Mouse (Mus musculus) spleen, adult 2 months (tissue): ENCODE measurements around the gene Grap2. TPM values are rescaled to one million over a fixed set of nuclear protein-coding genes. Genes with fewer than 3 reads are reported as not detected.

Source experiments
- DNase-seq, 2 experiments: peaks; one replicate each; pipeline versions ENCODE4 v3.0.0 to v3.0.0-alpha.2; 2012 to 2021; ENCODE audit warnings: low spot score in 2 of 2, low read depth in 1 of 2
- H3K27ac ChIP-seq: fragments of 200-500 bp; 2 replicates; pipeline ENCODE4 v1.5.1; 2012; ENCODE audit warnings: low read length, inconsistent platforms; ENCODE audit not compliant: insufficient read depth
- H3K27me3 ChIP-seq: fragments of 200-500 bp; 2 replicates; pipeline ENCODE4 v1.6.1; 2012; ENCODE audit warnings: mild to moderate bottlenecking, moderate library complexity, low read length, inconsistent platforms; ENCODE audit not compliant: control insufficient read depth, insufficient read depth
- H3K36me3 ChIP-seq: fragments of 200-500 bp; 2 replicates; pipeline ENCODE4 v1.6.1; 2012; ENCODE audit warnings: mild to moderate bottlenecking, low read length, inconsistent platforms; ENCODE audit not compliant: control insufficient read depth, insufficient read depth
- H3K4me1 ChIP-seq: fragments of 200-500 bp; 2 replicates; pipeline ENCODE4 v1.6.1; 2011; ENCODE audit warnings: inconsistent platforms; ENCODE audit not compliant: control insufficient read depth, insufficient read depth, insufficient read length
- H3K4me3 ChIP-seq: fragments of 200-500 bp; 2 replicates; pipeline ENCODE4 v1.5.1; 2011; ENCODE audit warnings: mild to moderate bottlenecking, inconsistent platforms; ENCODE audit not compliant: insufficient read depth, insufficient read length; ENCODE audit errors: extremely low read depth
- CTCF ChIP-seq: fragments of 200-500 bp; IDR thresholded peaks from 2 replicates; pipeline ENCODE4 v1.5.1; 2011; ENCODE audit warnings: mild to moderate bottlenecking, inconsistent platforms; ENCODE audit not compliant: insufficient read depth, insufficient read length, insufficient replicate concordance; ENCODE audit errors: extremely low read depth
- POLR2A ChIP-seq: fragments of 200-500 bp; IDR thresholded peaks from 2 replicates; pipeline ENCODE4 v1.6.1; 2011; ENCODE audit warnings: low read depth, low read length, inconsistent platforms
- WGBS: fragments of 180-500 bp; shearing (Covaris S2); methylation state at CpG from one replicate; pipeline ENCODE4 v1.1.7; 2018; 5-methylcytosine and 5-hydroxymethylcytosine counted together
- polyA plus RNA-seq: library from polyadenylated mRNA; depleted of rRNA; stranded (reverse); fragments of >200 nt; gene quantifications from 2 replicates; pipeline ENCODE4 v1.2.3, GENCODE M21; 2012

Gene Grap2
- polyA plus RNA-seq, 1 experiment: 54.4 TPM

DNA sequence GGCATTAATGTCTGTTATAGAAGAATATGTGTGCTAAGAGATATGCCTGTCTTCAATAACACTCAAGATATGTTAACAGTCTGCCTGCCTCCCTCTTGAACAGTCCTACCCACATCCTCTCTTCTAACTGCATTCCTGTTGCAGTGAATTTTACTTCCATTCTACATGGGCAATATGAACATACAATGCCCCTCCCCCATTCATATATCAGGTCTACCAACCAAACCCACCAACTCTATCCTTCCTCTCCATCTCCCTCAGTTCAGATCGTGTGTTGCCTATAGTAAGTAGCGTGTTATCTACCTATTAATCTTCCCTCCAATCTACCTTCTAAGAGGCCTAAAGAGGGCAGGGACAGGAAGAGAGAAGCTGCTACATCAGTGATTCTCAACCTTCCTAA lies 34.3 kb upstream of the Grap2 start:
- H3K36me3 ChIP-seq: no peaks in the 10 kb centered on the region
- no peak for DNase-seq
- H3K4me3 ChIP-seq: no peak overlapping the region
- H3K4me1 ChIP-seq: peaks cover 16% of the 10 kb centered on the region; the same call in 1 of the 2 replicates
- TF ChIP-seq POLR2A (no peak), CTCF (no peak)
- WGBS: 48% methylated on average over 2 of the region's 2 CpGs
- peak overlapping the region; percentile 69 for H3K27ac ChIP-seq
- H3K27me3 ChIP-seq: no peaks in the 10 kb centered on the region

DNA sequence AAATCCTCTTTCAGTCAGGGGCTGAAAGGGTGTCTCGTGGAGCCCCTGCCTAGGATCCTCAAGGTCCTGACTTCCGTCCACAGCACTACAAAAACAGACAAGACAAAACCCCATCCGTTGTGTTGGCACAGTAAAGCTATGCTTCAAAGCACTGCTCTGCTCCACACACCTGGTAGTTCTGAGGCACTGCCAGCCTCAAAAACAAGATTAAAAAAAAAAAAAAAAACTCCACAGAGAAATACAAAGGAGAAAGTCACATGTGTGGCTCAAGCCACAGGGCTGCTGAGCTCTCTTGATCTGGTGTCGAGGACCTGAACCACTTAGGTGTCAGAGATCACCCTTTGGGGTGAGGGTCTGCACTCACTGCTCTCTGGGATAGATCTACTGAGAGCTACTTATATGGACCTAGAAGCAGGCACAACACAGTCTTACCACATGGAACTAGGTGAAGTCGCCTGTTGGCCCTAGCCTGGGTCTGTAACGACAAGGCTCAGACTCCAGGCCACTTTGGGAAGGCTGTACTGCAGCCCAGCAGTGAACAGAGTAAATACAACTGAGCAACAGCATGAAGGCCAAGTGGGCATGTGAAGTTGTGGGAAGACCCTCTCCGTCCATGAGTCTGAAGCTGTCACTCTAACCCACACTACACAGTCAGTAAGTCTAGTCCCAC lies 33.6 kb upstream of the Grap2 start:
- Histone ChIP-seq H3K27ac (peak overlapping the region; percentile 80), H3K27me3 (no peaks in the 10 kb centered on the region)
- WGBS: 42% methylated on average over 7 of the region's 7 CpGs

DNA sequence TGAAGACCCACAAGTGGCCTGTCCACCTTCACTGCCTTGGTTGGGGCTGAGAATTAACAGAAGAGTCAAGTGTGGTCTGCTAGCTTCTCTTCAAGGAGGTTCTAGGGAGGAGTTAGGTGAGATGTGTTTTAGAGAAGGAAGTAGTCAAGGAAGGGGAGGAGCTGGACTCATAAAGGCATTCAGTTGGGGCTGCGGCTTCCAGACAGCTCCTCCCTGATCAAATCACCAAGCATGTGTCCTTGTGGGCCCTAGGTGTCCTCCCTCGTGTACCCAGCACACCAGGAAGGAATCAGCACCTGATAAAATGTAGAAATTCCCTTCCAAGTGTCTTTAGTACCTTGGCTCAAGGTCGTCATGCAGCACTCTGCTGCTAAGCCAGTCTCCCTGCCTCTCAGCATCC lies 28.3 kb upstream of the Grap2 start:
- peaks cover 13% of the 10 kb centered on the region; the same call in 1 of the 2 replicates for H3K4me1 ChIP-seq
- peak in 1 of 2 experiments; percentile 25 for DNase-seq
- TF ChIP-seq CTCF: no peak
- TF ChIP-seq POLR2A: no peak
- no peaks in the 10 kb centered on the region for H3K27me3 ChIP-seq
- WGBS: 17% methylated on average over 3 of the region's 3 CpGs
- no peak overlapping the region for H3K4me3 ChIP-seq
- H3K36me3 ChIP-seq: no peaks in the 10 kb centered on the region
- peak overlapping the region; percentile 66 for H3K27ac ChIP-seq

More for the DNA sequence above, 33.6 kb upstream of the Grap2 start:
- peaks cover 19% of the 10 kb centered on the region; the same call in 1 of the 2 replicates for H3K4me1 ChIP-seq
- H3K4me3 ChIP-seq: no peak overlapping the region
- no peaks in the 10 kb centered on the region for H3K36me3 ChIP-seq
- no peak for TF ChIP-seq CTCF
- no peak for DNase-seq

DNA sequence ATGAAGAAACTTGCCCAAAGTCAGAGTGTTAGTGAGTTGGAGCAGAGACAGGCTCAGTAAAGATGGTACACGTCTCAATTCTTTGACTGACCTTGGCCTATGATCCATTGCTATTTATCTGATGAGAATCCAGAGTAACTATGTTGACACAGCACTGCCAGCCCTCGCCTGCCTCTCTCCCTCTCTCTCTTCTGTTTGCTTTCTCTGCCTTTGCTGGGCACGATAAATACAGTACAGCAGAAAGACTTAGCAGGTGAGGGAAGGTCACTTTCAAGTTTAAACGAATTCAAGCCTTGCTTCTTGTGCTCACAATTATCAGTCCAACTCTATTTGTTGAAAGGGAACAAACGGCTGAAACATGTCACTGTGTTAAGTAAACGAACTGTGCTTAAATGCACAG lies 27.0 kb upstream of the Grap2 start:
- no peaks in the 10 kb centered on the region for H3K36me3 ChIP-seq
- no peak for DNase-seq
- no peaks in the 10 kb centered on the region for H3K27me3 ChIP-seq
- no peak overlapping the region for H3K4me3 ChIP-seq
- H3K4me1 ChIP-seq: peaks cover 10% of the 10 kb centered on the region; the same call in 1 of the 2 replicates
- TF ChIP-seq CTCF: no peak
- no peak for TF ChIP-seq POLR2A
- no peak overlapping the region for H3K27ac ChIP-seq
- WGBS: 85% methylated on average over 6 of the region's 6 CpGs

DNA sequence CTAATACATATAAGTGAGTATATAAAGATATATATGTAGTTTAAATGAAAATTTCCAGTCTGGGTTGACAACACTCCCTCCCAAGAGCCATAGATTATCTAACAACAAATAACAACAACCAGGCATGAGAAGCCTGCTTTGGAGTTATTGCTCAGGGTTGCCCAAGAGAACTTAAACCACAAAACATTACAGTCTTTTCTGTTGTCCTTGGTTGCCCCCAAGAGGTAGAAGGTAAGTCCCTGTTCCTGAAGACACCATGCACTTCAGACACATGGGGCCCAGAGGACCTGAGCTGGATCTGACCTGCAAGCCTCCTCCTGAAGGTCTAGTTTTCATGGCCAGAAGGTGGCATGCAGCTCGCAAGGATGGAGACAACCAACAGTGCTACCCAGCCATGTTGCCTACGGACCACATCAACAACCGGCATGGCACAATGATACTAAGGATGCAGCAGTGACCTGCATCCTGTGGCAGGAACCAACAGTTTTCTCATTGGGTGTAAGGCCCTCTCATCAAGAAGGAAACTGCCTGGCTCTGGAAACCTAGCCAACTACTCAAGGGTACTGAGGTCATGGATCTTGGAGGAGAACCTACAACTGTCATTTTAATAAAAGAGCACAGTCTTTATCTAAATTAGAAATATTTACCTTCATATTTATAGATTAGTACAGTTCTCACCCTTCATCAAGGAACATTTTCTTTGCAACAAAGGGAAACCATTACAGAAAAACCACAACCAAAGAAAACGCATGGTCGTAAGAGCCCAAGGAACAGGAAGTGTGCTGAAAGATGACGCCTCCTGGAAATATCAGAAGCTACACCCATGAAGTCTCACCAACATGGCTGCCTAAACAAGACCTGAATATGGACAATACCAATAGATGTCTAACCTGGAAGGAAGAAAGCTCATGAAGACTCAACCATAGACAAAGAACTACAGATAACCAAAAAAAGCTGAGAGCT lies 17.3 kb upstream of the Grap2 start:
- no peak for DNase-seq
- H3K36me3 ChIP-seq: no peaks in the 10 kb centered on the region
- TF ChIP-seq CTCF (no peak), POLR2A (no peak)
- no peak overlapping the region for H3K4me3 ChIP-seq
- no peaks in the 10 kb centered on the region for H3K27me3 ChIP-seq
- no peak overlapping the region for H3K27ac ChIP-seq
- 50% methylated on average over 6 of the region's 6 CpGs for WGBS
- peaks cover 6% of the 10 kb centered on the region; the same call in 1 of the 2 replicates for H3K4me1 ChIP-seq

DNA sequence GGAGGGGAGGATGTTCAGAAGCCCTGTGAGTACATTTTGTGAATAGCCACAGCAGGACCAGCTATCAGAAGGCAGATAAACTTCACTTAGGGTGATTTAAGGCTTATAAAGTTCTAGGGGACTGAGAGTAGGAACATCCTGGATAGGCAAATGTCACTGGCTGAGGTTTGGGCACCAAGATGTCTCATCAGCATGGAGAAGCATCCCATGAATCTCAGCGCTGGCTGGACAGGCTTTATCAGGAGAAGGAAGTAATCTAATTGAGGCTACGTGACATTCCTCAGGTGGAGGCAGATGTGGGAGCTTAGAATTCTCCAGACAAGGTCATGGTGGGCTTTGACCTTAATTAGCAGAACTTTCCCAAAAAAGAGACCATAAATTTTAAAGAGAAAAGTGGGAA lies 16.4 kb upstream of the Grap2 start:
- Histone ChIP-seq H3K36me3 (no peaks in the 10 kb centered on the region), H3K27ac (no peak overlapping the region), H3K4me1 (peaks cover 8% of the 10 kb centered on the region; the same call in 1 of the 2 replicates), H3K4me3 (no peak overlapping the region), H3K27me3 (no peaks in the 10 kb centered on the region)
- no peak for DNase-seq
- TF ChIP-seq CTCF (no peak), POLR2A (no peak)
- WGBS: 91% methylated on average over 2 of the region's 2 CpGs

DNA sequence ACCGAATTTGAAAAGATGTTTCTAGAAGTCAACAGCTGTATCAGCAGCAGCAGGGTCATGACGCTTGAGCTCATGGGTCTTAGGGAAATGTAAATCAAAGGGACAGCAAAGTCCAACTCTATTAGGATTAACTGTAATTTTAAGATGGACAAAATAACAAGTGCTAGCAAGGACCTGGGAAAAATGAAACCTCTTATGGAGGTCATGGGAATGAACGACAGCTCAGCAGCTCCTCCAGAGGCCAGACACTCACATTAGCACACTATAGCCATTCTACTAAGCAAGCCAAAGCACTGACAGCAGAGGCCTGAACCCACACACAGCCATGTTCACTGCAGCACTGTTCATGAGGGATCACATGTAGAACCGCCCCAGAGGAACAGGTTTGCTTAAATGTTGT lies 14.6 kb upstream of the Grap2 start:
- no peaks in the 10 kb centered on the region for H3K27me3 ChIP-seq
- WGBS: 77% methylated on average over 4 of the region's 4 CpGs
- H3K27ac ChIP-seq: no peak overlapping the region
- peaks cover 12% of the 10 kb centered on the region for H3K4me1 ChIP-seq
- no peak for TF ChIP-seq CTCF
- H3K36me3 ChIP-seq: no peaks in the 10 kb centered on the region
- no peak overlapping the region for H3K4me3 ChIP-seq
- DNase-seq: no peak
